Mouse (Mus musculus) ZHBTc4 (cell line): ENCODE measurements around the gene Sox8.
A peak's percentile ranks its signal among the peaks of the same experiment; 100 is the strongest.

Experiments
- DNase-seq: peaks from one replicate; pipeline ENCODE4 v3.0.0-alpha.2; 2011; ENCODE audit warnings: low read depth, low spot score

Gene Sox8

DNA sequence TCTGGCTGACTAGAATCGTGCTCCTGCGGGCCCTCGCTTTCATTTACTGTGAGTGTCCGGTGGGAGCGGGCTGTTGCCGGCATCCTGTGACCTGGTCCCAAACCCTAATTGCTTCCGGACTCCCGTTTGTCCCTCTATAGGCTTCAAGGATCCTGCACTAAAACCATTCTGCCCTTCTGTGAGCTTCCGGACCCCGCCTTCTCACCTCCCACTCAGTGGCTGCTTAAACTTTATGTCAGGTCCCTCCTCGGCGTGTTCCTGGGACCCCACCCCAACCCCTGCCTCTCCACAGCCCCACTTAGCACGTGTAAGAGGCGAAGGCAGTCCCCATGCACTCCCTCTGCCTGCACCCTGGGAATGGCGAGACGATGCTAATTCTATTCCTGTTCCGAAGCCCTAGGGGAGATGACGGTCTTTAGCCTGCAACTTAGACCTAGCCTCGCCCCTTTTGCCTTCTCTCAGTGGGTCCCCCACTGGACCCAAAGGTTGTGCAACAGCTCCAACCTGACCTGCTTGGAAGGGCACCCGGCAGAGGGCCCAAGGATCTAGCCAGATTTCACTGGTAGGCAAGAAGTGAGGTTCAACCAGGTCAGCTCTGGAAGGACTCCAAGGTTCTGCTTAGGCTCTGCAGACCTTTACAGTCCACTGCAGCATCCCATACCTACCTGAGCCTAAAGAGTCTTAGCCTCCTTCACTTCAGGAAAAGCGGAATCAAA, 9.0 kb upstream of the Sox8 start:
- DNase-seq = peak; percentile 59

DNA sequence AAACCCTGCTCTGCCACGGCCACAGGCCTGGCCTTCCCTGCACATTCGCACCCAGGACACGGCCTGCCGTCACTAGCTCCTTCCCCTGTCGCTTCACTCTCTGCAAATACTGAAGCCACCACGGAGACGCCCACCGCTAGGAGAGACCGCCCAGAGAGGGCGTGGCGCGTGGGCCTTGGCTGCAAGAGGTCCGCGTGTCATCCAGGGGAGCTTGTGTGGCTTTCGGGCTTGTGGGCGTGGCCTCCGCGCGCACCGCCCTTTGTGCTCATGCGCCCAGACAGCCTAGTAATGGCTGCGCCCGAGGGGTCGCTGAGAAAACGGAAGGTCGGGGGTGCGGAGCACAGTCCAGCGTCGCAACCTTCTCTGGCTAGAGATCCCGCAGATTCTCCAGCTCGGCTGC, 8.4 kb upstream of the Sox8 start, which contains the start of gene Lmf1:
Gene Lmf1 (plus strand): TSS at position 166 of the 400 bp plus-strand sequence.
- peak; percentile 99 for DNase-seq

DNA sequence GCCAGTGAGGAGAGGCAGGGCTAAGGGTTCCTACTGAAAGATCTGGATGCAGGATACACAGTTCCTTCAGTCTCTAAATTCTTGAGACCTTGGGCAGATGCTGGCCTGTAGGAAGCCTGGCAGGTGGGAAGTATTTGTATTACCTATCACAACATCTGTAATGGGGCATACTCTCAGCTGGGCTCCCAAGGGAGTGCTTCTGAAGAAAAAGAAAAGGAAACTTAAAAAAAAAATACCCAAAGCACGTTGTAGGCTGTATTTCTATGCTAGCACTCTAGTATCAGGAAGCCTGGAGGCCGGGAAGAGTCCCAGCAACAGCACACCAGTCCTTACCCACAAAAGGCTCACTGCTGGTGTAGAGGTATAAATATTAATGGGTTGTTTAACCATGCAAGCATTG, 7.2 kb upstream of the Sox8 start:
- DNase-seq = no peak

DNA sequence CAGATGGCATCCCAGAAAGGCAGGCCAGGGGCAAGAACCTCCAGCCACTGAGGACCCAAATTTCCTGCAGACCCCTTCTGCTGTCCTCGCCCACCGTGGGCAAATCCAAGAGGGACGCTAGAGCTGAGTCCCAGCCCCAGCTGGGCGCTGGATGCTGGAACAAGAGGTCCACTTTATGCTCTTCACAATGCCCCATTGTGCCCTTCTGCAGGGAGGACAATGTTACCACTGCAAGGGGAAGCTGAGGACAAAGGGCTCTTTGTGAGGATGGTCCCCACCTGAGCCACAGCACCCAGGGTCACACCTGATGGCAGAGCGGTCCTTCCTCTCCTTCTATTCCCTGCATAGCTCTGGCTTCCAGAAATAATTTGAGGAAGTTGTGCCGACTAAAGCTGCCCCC, 6.8 kb upstream of the Sox8 start:
- no peak for DNase-seq

DNA sequence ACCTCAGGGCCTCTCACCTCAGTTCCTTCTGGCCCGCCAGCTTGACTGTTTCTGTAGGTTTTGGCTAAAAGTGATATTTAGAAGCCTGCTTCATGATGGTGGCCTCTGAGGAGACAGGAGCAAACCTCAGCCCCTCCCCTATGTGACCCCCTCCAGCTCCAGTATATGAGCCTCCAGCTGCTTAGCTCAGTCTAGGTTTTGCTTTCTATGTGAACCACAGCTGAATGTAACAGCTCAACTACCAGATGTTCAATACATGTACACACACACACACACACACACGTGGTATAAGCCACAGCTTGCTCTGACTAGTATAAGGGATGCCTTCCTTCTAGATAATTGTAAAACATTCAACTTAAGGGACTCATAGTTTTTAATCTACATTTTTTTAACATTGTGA, 5.5 kb upstream of the Sox8 start:
- no peak for DNase-seq

DNA sequence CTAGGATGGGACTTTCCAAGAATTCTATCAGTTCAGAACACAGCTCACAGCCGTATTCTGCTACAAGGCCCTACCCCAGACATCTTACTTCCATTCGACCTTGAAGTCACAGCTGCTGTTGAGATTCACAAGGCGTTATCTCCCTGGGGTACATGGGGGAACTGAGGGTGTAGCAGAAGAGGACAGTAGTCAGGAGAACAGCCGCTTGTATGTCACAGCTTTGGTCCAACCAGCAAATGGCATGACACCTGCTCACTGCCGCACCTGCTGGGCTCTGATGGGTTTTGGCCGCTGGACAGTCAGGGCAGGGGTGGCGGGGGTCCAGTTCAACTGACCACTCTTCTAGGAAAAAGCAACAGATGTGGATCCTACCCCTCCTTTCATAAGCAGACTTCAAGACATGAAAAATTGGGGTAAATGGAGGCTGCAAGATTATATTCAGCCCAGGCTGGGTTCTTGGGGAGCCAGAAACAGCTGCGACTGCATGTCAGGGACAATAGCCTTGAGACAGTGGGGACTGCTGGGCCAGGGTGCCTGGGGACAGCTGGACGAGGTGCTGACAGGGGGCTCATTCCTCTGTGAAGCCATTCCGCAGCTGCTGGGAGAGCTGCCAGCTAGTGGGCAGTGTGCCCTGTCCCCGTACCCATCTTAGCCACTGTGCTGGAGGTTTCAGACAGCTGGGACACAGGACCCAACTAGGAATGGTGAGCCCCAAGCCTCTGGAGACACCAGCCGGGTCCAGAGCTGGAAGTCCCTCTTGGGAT, 4.9 kb upstream of the Sox8 start:
- DNase-seq = no peak

DNA sequence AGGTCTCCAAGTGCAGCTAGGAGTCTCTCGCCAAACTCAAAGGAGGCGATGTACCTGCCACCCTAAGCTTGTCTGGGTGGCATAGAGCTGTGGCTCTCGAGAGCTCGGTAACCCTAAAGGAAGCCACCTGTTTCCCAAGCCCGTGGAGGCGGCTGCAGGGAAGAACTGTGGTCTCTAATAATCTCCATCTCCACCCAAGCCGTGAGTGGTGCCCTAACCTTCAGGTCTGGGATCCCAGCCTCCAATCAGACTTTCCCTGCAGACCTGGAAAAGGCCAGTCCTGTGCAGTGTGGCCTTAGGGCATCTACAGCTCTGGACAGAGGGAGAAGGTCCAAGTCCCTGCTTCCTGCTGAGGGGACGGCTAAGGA, 951 bp upstream of the Sox8 start:
- no peak for DNase-seq

DNA sequence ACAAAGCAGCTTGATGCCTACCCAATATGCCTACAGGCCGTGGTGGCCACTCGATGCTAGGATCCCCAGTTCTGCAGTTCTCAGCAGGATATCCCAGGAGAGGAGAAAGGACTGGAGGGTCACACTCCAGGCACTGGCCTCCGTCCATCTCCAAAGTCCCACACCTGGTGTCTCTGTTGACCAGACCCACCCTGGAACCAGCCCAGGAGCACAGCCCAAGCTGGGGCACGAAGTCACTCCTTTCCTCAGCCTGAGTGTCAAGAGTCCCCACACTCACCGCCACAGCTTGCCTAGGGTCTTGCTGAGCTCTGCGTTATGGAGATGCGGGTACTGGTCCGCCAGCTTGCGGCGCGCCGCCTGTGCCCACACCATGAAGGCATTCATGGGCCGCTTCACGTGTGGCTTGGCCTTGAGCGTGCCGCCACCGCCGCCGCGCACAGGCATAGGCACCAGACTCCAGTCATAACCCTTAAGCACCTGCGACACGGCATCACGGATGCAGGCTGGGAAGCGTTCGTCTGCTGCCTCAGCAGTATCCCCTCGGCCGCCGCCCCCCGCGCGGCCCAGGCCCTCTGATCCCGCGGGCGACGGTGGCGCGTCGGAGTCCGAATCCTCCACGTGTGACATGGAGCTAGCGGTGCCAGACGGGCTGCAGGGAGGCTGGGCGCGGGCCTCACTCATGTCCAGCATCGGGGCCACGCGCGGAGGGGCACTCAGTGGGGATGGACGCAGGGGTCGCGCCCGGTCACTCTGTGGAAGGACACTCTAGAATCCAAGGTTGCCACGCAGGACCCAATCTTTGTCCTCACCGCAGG, 446 bp downstream of the Sox8 start:
- peak; percentile 48 for DNase-seq

DNA sequence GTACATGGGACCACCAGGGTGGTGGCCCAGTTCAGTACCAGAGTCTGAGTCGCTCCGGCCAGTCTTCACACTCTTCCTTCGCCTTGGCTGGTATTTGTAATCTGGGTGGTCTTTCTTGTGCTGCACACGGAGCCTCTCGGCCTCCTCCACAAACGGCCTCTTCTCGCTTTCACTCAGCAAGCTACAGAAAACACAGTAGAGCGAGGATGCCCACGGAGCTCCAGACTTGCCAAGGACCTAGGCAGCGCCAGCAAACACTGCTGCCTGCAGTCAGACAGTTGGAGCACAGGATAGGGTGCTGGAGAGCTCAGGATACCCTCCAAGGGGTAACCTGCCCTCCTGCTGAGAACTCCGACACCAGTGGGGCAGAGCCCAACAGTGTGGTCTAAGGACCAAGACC, 1.6 kb downstream of the Sox8 start:
- DNase-seq = no peak

DNA sequence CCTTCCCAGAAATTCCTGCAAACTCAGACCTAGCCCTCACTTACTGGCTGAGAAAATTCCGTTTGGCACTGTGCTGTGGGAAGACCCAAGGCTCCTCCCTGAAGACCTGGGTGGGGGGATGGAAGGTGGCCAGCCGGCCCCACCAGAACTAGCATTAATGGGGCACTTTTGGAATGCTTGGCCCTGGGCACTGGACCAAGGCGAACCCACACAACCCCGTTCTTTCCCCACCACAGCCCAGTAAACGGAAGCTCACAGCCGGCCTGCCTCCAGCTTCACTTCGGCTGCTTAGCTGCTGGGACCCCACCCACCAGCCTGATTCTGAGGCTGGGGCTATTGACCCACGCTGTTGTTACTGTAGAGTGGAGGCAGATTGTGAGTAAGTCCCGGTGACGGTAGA, 2.3 kb downstream of the Sox8 start:
- no peak for DNase-seq

DNA sequence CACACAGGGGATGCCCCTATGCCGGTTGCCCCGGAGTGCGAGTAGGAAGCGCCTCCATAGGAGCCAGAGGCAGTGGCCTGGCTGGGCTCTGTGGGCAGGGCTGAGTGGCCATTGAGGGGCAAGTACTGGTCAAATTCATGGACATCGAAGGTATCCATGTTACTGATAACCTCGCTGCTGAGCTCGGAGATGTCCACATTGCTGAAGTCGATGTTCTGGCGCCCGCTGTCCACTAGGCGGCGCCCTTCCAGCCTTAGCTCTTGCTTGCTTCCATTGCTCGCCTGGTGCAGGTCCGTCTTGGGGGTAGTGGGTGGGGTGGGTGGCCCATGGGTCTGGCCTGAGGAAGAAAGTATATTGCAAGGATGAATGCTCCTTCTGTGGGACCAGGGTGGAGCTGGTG, 2.7 kb downstream of the Sox8 start:
- DNase-seq = peak; percentile 87

DNA sequence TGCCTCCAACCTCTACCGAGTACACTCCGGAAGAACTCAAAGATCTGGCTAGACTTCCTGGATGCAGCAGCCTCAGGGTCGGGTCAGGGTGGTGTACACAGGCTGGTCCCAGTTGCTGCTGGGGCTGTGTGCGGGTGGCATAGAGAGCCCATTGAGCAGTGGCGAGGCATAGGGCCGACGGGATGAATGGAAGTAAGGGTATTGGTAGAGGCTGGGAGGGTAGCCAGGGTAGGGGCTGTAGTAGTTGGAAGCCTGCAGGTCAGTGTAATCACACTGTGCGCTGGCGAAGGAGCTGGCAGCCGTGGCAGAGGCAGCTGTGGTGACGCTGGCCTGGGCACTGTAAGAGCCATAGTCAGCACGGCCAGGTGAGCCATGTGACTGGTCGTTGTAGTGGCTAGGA, 3.2 kb downstream of the Sox8 start:
- DNase-seq = no peak

DNA sequence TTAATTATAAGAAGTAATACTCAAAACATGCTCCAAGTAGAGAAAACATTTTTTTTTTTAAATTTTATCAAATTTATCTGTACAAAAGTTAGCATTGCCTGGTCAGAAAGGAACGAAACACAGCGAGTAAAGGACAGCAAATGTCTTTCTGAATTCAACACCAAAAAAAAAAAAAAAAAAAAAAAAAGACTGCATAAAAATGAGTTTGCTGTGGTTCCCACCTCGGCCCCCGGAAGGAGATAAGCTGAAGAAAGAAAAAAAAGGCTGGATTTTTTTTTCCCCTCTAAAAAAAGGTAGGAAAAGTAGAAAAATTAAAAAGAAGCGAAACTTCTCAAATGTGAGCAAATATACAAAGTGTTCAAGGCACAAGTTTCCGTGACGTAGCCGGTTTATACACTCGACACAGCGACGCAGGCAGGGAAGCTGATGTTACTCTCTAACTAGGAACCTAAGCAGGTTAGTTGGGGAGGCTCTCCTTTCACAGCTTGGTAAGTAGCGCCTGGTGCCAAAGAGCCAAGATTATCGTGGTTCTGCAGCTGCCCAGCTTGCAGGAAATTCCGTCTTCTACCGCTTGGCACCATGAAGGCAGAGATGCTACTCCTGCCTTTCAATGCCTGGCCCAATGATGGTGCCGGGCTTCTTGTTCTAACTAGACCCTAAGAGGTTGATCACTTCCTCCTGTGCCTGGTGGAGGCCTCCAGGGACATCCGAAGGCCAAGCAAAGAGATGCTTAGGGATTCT, 4.5 kb downstream of the Sox8 start:
- no peak for DNase-seq

DNA sequence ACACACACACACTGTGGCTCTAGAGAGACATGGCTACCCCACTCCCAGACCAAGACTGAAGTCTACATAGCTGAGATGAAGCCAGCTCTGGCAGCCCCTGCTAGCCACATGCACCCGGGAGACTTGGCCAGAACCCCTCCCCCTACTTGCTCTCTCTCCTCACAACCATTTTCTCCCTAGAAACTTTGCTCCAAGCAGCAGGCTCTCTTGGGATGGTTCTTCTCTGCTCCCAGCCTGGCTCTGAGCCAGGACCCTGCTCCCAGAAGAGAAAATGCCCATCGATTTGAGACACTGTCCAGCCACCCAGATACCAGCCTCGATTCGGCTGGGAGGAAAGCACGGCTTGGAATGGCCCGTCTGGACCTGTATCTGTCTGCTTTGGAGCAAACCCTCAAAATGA, 5.2 kb downstream of the Sox8 start:
- no peak for DNase-seq

DNA sequence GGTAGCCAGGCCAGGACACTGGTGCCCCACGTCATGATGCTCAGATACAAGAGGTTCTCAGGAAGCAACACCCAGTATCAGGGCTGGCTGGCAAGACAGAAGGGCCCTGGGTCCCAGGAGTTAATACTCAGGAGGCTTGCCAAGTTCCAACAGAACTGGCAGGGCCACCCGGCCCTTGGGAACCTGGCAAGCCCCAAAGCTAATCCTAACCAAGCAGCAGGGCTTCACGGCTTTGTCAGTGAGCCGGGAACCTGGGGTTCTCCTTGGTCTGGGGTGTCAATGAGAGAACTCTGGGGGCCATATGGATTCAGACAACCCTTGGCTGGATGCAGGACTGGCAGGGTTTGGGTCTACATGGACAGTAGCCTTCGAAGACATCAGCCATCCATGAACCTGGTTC, 6.0 kb downstream of the Sox8 start:
- DNase-seq = no peak

DNA sequence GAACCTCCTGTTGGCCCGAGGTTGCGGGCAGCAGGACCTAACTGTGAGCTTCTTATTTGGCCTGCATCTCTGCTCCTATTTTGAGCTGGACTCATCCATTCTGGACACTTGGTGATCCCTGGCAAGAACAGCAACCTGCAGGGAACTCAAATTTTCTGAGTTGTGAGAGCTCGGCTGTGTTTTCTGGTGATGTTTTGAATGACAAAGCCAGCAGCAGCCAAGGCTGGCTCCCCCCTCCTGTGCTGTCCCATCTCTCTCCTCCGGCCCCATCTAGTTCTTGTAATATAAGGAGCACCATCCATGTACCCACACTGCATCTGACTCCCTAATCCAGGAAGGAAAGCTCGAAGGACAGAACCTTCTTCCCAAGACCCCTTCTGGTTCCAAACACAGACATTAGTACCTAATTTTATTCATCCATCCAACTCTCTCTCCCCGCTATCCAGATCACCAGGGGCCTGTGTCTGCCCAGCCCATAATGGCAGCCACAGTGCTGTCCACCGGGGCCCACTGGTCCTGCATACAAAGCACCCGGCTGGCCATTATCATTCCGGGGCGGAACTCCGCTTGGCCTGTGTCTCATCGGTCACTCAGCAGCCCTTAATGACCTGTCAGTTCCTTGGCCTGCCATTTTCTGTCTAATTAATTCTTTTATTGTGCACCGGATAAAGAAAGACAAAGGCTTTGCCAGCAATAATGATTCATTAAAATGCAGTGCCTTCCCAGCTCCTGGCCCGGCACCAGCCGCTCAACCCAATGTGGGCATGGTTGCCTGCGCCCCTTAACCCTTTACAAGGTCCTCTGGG, 9.1 kb downstream of the Sox8 start:
- no peak for DNase-seq

DNA sequence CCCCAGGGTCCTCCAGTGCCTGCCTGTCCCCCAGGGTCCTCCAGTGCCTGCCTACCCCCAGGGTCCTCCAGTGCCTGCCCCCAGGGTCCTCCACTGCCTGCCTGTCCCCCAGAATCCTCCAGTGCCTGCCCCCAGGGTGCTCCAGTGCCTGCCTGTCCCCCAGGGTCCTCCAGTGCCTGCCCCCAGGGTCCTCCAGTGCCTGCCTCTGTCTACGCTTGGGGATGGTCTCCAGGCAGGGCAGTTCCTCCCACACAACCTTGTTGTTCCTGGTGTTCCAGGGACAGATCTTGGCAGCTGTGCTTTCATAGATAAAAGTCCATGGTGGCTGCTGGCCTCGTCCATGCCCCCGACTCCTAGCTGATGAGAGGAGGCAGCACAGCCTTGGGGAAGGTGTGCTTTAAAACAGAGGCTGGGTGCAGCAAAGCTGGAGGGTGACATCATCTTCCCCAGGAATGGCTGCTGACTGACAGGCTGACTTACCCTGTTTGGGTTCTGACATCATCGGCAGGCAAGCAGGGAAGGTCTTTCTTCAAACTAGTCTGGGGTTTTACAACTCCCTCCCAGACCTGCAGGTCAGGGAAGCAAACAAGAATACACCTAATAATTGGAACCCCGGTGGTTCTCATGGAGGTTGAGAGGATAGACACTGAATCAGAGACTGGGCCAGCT, 9.8 kb downstream of the Sox8 start:
- DNase-seq = no peak

DNA sequence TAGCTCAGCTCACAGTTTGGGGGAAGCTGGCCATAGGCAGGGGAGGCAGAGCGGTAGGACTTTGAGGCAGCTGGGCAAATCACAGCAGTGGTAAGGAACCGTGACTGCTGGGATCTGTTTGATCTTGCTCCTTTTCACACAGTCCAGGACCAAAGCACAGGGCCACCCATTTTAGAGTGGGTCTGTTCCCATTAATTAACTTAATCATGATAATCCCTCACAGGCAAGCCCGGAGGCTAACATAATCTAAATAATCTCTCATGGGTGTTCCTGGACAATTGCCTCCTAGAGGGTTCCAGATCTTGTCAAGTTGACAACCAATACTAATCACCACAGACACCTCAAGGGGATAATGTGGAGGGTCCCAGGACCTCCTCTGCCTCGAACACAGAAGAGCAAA, 10.9 kb downstream of the Sox8 start:
- no peak for DNase-seq

DNA sequence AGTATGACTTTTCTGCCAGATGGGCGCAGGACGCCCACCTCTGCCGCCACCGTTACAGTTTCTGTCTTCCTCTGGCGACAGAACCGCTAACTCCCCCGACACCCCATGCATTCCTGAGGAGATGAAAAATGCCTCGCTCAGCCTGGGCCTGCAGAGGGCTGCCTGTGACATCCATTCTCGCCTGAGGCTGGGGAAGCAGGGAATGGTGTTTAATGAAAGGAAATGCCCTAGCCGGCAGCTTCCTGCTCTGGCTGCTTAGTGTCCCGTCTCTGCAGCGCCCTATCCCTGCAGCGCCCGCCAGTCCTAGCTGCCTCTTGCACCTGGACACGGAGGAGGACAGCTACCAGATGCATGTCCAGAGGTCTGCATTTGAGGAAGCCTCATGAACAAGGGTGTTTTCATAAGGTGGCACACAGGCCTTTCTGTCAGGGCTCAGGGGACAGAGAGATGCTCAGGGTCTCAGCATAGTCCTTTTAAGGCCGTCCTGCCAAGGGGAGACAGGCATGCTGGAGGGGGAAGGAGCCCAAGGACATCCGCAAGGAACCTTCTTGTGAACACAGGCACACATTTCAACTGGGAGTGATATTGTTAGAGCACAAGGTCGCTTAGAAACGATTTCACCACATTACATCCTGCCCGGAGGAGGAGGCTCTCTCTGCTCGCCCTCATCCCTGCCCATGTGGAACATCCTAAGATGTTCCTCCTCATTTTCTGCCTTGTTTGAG, 13.7 kb downstream of the Sox8 start:
- DNase-seq = peak; percentile 35
